Mouse (Mus musculus) MEL (cell line): ENCODE data around the gene Trim68. TPM values are rescaled to one million over a fixed set of nuclear protein-coding genes. Genes with fewer than 3 reads are reported as not detected.

Experiments
- DNase-seq: peaks from one replicate; pipeline ENCODE4 v3.0.0; 2011; ENCODE audit warnings: low read depth, low spot score
- H3K27ac ChIP-seq: 2 replicates; pipeline ENCODE4 v1.5.1; 2012; ENCODE audit warnings: low read depth, mild to moderate bottlenecking, control low read depth, low read length, moderate library complexity; ENCODE audit not compliant: control insufficient read depth
- H3K27me3 ChIP-seq, 2 experiments: fragments of 150-350 bp in 1 of 2; sonication (generic) in 1 of 2; 2 replicates each; pipeline ENCODE4 v1.6.1; 2012; ENCODE audit warnings: low read length in 2 of 2, mild to moderate bottlenecking in 2 of 2, improper control_type of control experiment in 1 of 2, moderate library complexity in 1 of 2; ENCODE audit not compliant: insufficient read depth in 2 of 2, control insufficient read depth in 1 of 2
- H3K36me3 ChIP-seq, 2 experiments: 2 replicates each; pipeline ENCODE4 v1.6.1; 2012 to 2014; ENCODE audit warnings: low read length in 2 of 2, improper control_type of control experiment in 1 of 2, inconsistent platforms in 1 of 2, mild to moderate bottlenecking in 1 of 2; ENCODE audit not compliant: insufficient read depth in 2 of 2, control insufficient read depth in 1 of 2
- H3K4me1 ChIP-seq, 2 experiments: fragments of 150-350 bp in 1 of 2; sonication (generic) in 1 of 2; 2 replicates each; pipeline ENCODE4 v1.6.1; 2012; ENCODE audit warnings: low read length in 2 of 2, improper control_type of control experiment in 1 of 2, mild to moderate bottlenecking in 1 of 2; ENCODE audit not compliant: insufficient read depth in 2 of 2, control insufficient read depth in 1 of 2
- H3K4me3 ChIP-seq, 2 experiments: fragments of 150-350 bp in 1 of 2; sonication (generic) in 1 of 2; 2 replicates each; pipeline ENCODE4 v1.5.1; 2012; ENCODE audit warnings: low read depth in 2 of 2, low read length in 2 of 2, mild to moderate bottlenecking in 2 of 2, moderate library complexity in 2 of 2, control low read depth in 1 of 2, improper control_type of control experiment in 1 of 2; ENCODE audit not compliant: control insufficient read depth in 1 of 2, insufficient read depth in 1 of 2
- H3K79me2 ChIP-seq: 2 replicates; pipeline ENCODE4 v1.6.1; 2012; ENCODE audit warnings: mild to moderate bottlenecking, low read length, moderate library complexity; ENCODE audit not compliant: control insufficient read depth, poor library complexity, insufficient read depth
- H3K9ac ChIP-seq: 2 replicates; pipeline ENCODE4 v1.6.1; 2012; ENCODE audit warnings: low read depth, mild to moderate bottlenecking, control low read depth, low read length, moderate library complexity; ENCODE audit not compliant: control insufficient read depth, poor library complexity, severe bottlenecking
- H3K9me3 ChIP-seq: fragments of 150-350 bp; sonication (generic); replicated peaks from 2 replicates; pipeline ENCODE4 v1.6.1; 2012; ENCODE audit warnings: mild to moderate bottlenecking, low read length, improper control_type of control experiment, moderate library complexity; ENCODE audit not compliant: insufficient read depth
- BHLHE40 ChIP-seq: IDR thresholded peaks from 2 replicates; pipeline ENCODE4 v1.6.1; 2012; ENCODE audit warnings: low read depth, mild to moderate bottlenecking, inconsistent platforms, low read length, improper control_type of control experiment, borderline replicate concordance
- CTCF ChIP-seq, 3 experiments: IDR thresholded peaks in 2 of 3; conservative IDR thresholded peaks in 1 of 3; 2 replicates each; pipeline ENCODE4 v1.5.1; 2011 to 2012; ENCODE audit warnings: low read length in 3 of 3, low read depth in 2 of 3, mild to moderate bottlenecking in 2 of 3, improper control_type of control experiment in 1 of 3, inconsistent platforms in 1 of 3, mixed read lengths in 1 of 3, moderate library complexity in 1 of 3; ENCODE audit not compliant: control insufficient read depth in 1 of 3, insufficient read depth in 1 of 3, poor library complexity in 1 of 3, severe bottlenecking in 1 of 3
- E2F4 ChIP-seq: IDR thresholded peaks from 2 replicates; pipeline ENCODE4 v1.6.1; 2011; ENCODE audit warnings: low read depth, low read length, improper control_type of control experiment, borderline replicate concordance
- ELF1 ChIP-seq: IDR thresholded peaks from 2 replicates; pipeline ENCODE4 v1.6.1; 2014; ENCODE audit warnings: low read depth, mild to moderate bottlenecking, inconsistent platforms, low read length, improper control_type of control experiment, moderate library complexity
- ETS1 ChIP-seq: IDR thresholded peaks from 2 replicates; pipeline ENCODE4 v1.6.1; 2012; ENCODE audit warnings: low read depth, mild to moderate bottlenecking, inconsistent platforms, low read length, improper control_type of control experiment, moderate library complexity
- GABPA ChIP-seq: IDR thresholded peaks from 2 replicates; pipeline ENCODE4 v1.6.1; 2012; ENCODE audit warnings: low read depth, mild to moderate bottlenecking, inconsistent platforms, low read length, improper control_type of control experiment, moderate library complexity
- GATA1 ChIP-seq: IDR thresholded peaks from 2 replicates; pipeline ENCODE4 v1.6.1; 2011; ENCODE audit warnings: low read depth, low read length, improper control_type of control experiment
- JUND ChIP-seq: IDR thresholded peaks from 2 replicates; pipeline ENCODE4 v1.6.1; 2011; ENCODE audit warnings: low read depth, mild to moderate bottlenecking, improper control_type of control experiment, low read length
- KAT2A ChIP-seq: conservative IDR thresholded peaks from 2 replicates; pipeline ENCODE4 v1.6.1; 2012; ENCODE audit warnings: low read depth, low read length, improper control_type of control experiment, inconsistent platforms
- MAFK ChIP-seq: IDR thresholded peaks from 2 replicates; pipeline ENCODE4 v1.6.1; 2011; ENCODE audit warnings: low read depth, mild to moderate bottlenecking, low read length, improper control_type of control experiment, borderline replicate concordance
- MAZ ChIP-seq: IDR thresholded peaks from 2 replicates; pipeline ENCODE4 v1.6.1; 2012; ENCODE audit warnings: low read depth, mild to moderate bottlenecking, inconsistent platforms, low read length, improper control_type of control experiment
- MXI1 ChIP-seq: IDR thresholded peaks from 2 replicates; pipeline ENCODE4 v1.6.1; 2011; ENCODE audit warnings: mild to moderate bottlenecking, low read depth, low read length, improper control_type of control experiment
- MYB ChIP-seq: IDR thresholded peaks from 2 replicates; pipeline ENCODE4 v1.6.1; 2011; ENCODE audit warnings: mild to moderate bottlenecking, low read depth, low read length, improper control_type of control experiment
- NELFE ChIP-seq: IDR thresholded peaks from 2 replicates; pipeline ENCODE4 v1.6.1; 2011; ENCODE audit warnings: low read depth, low read length, improper control_type of control experiment
- NRF1 ChIP-seq: IDR thresholded peaks from 2 replicates; pipeline ENCODE4 v1.6.1; 2014; ENCODE audit warnings: low read depth, mild to moderate bottlenecking, inconsistent platforms, low read length, improper control_type of control experiment, moderate library complexity; ENCODE audit not compliant: poor library complexity, insufficient read depth, severe bottlenecking
- POLR2A ChIP-seq, 2 experiments: IDR thresholded peaks; 2 replicates each; pipeline ENCODE4 v1.6.1; 2011 to 2012; ENCODE audit warnings: low read length in 2 of 2, mild to moderate bottlenecking in 2 of 2, control low read depth in 1 of 2, improper control_type of control experiment in 1 of 2, low read depth in 1 of 2, moderate library complexity in 1 of 2; ENCODE audit not compliant: control insufficient read depth in 1 of 2, insufficient read depth in 1 of 2, poor library complexity in 1 of 2
- POLR2AphosphoS2 ChIP-seq: IDR thresholded peaks from 2 replicates; pipeline ENCODE4 v1.6.1; 2011; ENCODE audit warnings: low read length, improper control_type of control experiment
- POLR2AphosphoS5 ChIP-seq: IDR thresholded peaks from 2 replicates; pipeline ENCODE4 v1.6.1; 2012; ENCODE audit warnings: low read depth, borderline replicate concordance, mild to moderate bottlenecking, inconsistent platforms, low read length, moderate library complexity, mixed read lengths
- SIN3A ChIP-seq: IDR thresholded peaks from 2 replicates; pipeline ENCODE4 v1.6.1; 2012; ENCODE audit warnings: low read length, improper control_type of control experiment, inconsistent platforms
- SMC3 ChIP-seq: IDR thresholded peaks from 2 replicates; pipeline ENCODE4 v1.6.1; 2011; ENCODE audit warnings: low read depth, low read length, improper control_type of control experiment
- TAL1 ChIP-seq: IDR thresholded peaks from 2 replicates; pipeline ENCODE4 v1.6.1; 2012; ENCODE audit warnings: mild to moderate bottlenecking, inconsistent platforms, low read length, moderate library complexity, mixed read lengths
- TBP ChIP-seq: IDR thresholded peaks from 2 replicates; pipeline ENCODE4 v1.8.0; 2011; ENCODE audit warnings: low read depth, low read length, improper control_type of control experiment
- TCF12 ChIP-seq: IDR thresholded peaks from 2 replicates; pipeline ENCODE4 v1.6.1; 2014; ENCODE audit warnings: low read depth, mild to moderate bottlenecking, inconsistent platforms, low read length, improper control_type of control experiment, moderate library complexity
- USF1 ChIP-seq: IDR thresholded peaks from 2 replicates; pipeline ENCODE4 v1.6.1; 2014; ENCODE audit warnings: low read depth, mild to moderate bottlenecking, inconsistent platforms, low read length, improper control_type of control experiment, moderate library complexity
- USF2 ChIP-seq, 2 experiments: IDR thresholded peaks; 2 replicates each; pipeline ENCODE4 v1.6.1; 2011 to 2012; ENCODE audit warnings: improper control_type of control experiment in 2 of 2, low read length in 2 of 2, borderline replicate concordance in 1 of 2, inconsistent platforms in 1 of 2, low read depth in 1 of 2, mild to moderate bottlenecking in 1 of 2; ENCODE audit not compliant: insufficient read depth in 1 of 2
- ZKSCAN1 ChIP-seq: IDR thresholded peaks from 2 replicates; pipeline ENCODE4 v1.6.1; 2012; ENCODE audit warnings: low read depth, mild to moderate bottlenecking, inconsistent platforms, low read length, improper control_type of control experiment, moderate library complexity
- ZMIZ1 ChIP-seq: IDR thresholded peaks from 2 replicates; pipeline ENCODE4 v1.6.1; 2012; ENCODE audit warnings: low read depth, mild to moderate bottlenecking, inconsistent platforms, low read length, improper control_type of control experiment, moderate library complexity
- polyA plus RNA-seq, 2 experiments: library from polyadenylated mRNA; stranded (reverse) in 1 of 2; unstranded in 1 of 2; fragments of >175 nt in 1 of 2; fragments of >200 nt in 1 of 2; gene quantifications; 2 replicates each; pipeline versions ENCODE4 v1.2.1 to v1.2.4; 2012; ENCODE audit warnings: low replicate concordance in 2 of 2, low read depth in 1 of 2; ENCODE audit not compliant: insufficient read length in 2 of 2, insufficient read depth in 1 of 2, missing spikeins in 1 of 2
- total RNA-seq: library from RNA; depleted of rRNA; stranded (reverse); fragments of 300-350 nt; gene quantifications from 2 replicates; pipeline ENCODE4 v1.2.3, GENCODE M21; 2012; rRNA removed

Trim68 gene
- not detected in 2 replicates for total RNA-seq
- not detected for polyA plus RNA-seq

- H3K9me3 ChIP-seq: no peaks in the 10 kb centered on the region
- H3K9ac ChIP-seq: no peak within 1 kb of the TSS
- TF ChIP-seq TAL1: no peak
- no peak for TF ChIP-seq USF1
- H3K4me3 ChIP-seq: no peak within 1 kb of the TSS
- H3K36me3 ChIP-seq: no peaks in the 10 kb centered on the region
- no peaks in the 10 kb centered on the region for H3K4me1 ChIP-seq
- H3K27ac ChIP-seq: no peak within 1 kb of the TSS
- no peak for DNase-seq
- H3K79me2 ChIP-seq: no peaks in the 10 kb centered on the region
- H3K27me3 ChIP-seq: no peaks in the 10 kb centered on the region; a peak in 1 of 4 replicates
Observed at GRCm38 (mm10) chr7:102686944-102687501, at the start of gene Trim68. Trim68 (minus strand) TSS chr7:102687327.

- H3K36me3 ChIP-seq: no peaks in the 10 kb centered on the region
Observed at GRCm38 (mm10) chr7:102733793-102734192, 46.7 kb upstream of the Trim68 start.

GRCm38 (mm10) chr7:102727391-102727790 lies 40.3 kb upstream of the Trim68 start, which contains the start of gene Olfr559:
Olfr559 (minus strand) TSS chr7:102727491.
- no peaks in the 10 kb centered on the region for H3K79me2 ChIP-seq
- H3K9me3 ChIP-seq: no peaks in the 10 kb centered on the region
- no peaks in the 10 kb centered on the region for H3K27me3 ChIP-seq
- DNase-seq: no peak
- H3K36me3 ChIP-seq: no peaks in the 10 kb centered on the region
- TF ChIP-seq ZKSCAN1 (no peak), POLR2AphosphoS5 (no peak), CTCF (IDR thresholded peaks at IDR 0.05 in 2 of 3, conservative IDR thresholded peaks at IDR 0.05 in 1 of 3; ENCODE audit: control insufficient read depth in 1 of 3, insufficient read depth in 1 of 3, low read depth in 2 of 3, low read length in 3 of 3, poor library complexity in 1 of 3, severe bottlenecking in 1 of 3) (no peak), BHLHE40 (no peak), TBP (no peak), SMC3 (no peak), NRF1 (no peak), KAT2A (no peak), NELFE (no peak), MYB (no peak), POLR2AphosphoS2 (no peak)
- TF ChIP-seq, all 39 proteins: peak for 0
- Histone ChIP-seq H3K9ac (no peak within 1 kb of the TSS), H3K4me3 (no peak within 1 kb of the TSS), H3K4me1 (no peaks in the 10 kb centered on the region), H3K27ac (no peak within 1 kb of the TSS)

More at GRCm38 (mm10) chr7:102733793-102734192, 46.7 kb upstream of the Trim68 start:
- no peak overlapping the region for H3K9ac ChIP-seq
- H3K27ac ChIP-seq: no peak overlapping the region
- no peak for TF ChIP-seq MXI1
- no peak for TF ChIP-seq GABPA
- no peak for TF ChIP-seq JUND
- TF ChIP-seq E2F4: no peak
- TF ChIP-seq KAT2A: no peak
- TF ChIP-seq ETS1: no peak
- no peak for TF ChIP-seq MAFK
- no peak for TF ChIP-seq SIN3A
- TF ChIP-seq TBP: no peak
- no peak for TF ChIP-seq ELF1
- no peak for TF ChIP-seq TAL1
- no peak for TF ChIP-seq POLR2A (IDR thresholded peaks at IDR 0.05; ENCODE audit: control insufficient read depth in 1 of 2, insufficient read depth in 1 of 2, low read depth in 1 of 2, low read length in 2 of 2, poor library complexity in 1 of 2)
- no peak for TF ChIP-seq TCF12
- TF ChIP-seq NELFE: no peak
- TF ChIP-seq ZMIZ1: no peak
- TF ChIP-seq GATA1: no peak
- no peak for TF ChIP-seq NRF1
- no peak for TF ChIP-seq USF2 (IDR thresholded peaks at IDR 0.05; ENCODE audit: borderline replicate concordance in 1 of 2, insufficient read depth in 1 of 2, low read depth in 1 of 2, low read length in 2 of 2)
- no peak for TF ChIP-seq MAZ
- TF ChIP-seq, all 39 proteins: peak for 0
- H3K4me3 ChIP-seq: no peak overlapping the region
- H3K9me3 ChIP-seq: no peaks in the 10 kb centered on the region
- H3K4me1 ChIP-seq: no peaks in the 10 kb centered on the region
- H3K79me2 ChIP-seq: no peaks in the 10 kb centered on the region
- no peak for DNase-seq
- no peaks in the 10 kb centered on the region for H3K27me3 ChIP-seq
